Mouse (Mus musculus) E14TG2a.4 (cell line): ENCODE results near the gene Sfxn5.

Experiments used
- CTCF ChIP-seq: conservative IDR thresholded peaks from 2 replicates; pipeline ENCODE4 v1.5.1; 2014; ENCODE audit warnings: low read length
- NANOG ChIP-seq: IDR thresholded peaks from 2 replicates; pipeline ENCODE4 v1.6.1; 2014; ENCODE audit warnings: borderline replicate concordance, low read length, mixed read lengths
- POU5F1 ChIP-seq: IDR thresholded peaks from 2 replicates; pipeline ENCODE4 v1.6.1; 2014; ENCODE audit warnings: low read length, borderline replicate concordance

DNA sequence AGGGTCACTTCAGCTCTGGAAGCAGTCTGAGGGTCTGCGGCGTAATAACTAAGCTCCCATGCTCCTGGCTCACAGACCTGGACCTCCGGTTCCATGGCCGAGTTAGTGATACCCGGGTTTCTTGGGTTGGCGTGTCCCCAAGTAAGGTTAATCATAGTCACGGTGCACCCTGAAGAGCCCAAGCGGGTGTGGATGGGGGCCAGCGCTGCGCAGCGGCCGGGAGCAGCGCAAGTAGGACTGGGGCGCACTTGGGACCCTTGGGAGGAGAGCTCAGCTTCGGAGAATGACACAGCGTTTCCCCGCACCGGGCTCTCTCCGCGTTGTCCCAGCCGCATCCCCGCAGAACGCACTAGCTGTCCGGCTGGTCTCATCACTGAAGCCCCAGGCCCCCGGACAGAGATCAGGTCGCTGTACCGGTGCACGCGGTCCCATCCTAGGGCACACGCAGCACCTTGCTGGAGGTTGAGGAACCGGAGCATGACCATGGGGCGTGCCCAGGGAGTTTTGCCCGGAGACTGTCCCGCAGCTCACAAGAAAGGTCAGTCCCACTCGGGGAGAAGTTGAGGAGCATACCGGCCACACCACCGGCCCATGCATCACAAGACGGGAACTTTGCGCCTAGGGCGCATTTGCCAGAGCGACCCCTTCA lies 747 bp downstream of the Sfxn5 start:
- TF ChIP-seq CTCF (no peak), POU5F1 (no peak), NANOG (no peak)
